Mouse (Mus musculus): ENCODE measurements around the gene Plcb1.
A peak's percentile ranks its signal among the peaks of the same experiment; 100 is the strongest.

The Plcb1 gene

GRCm38 (mm10) chr2:135219406-135219805 is 433.5 kb downstream of the Plcb1 start:
- DNase-seq, result no peak

- DNase-seq, result no peak
Measured at GRCm38 (mm10) chr2:135225604-135226025, 439.7 kb downstream of the Plcb1 start.

DNA sequence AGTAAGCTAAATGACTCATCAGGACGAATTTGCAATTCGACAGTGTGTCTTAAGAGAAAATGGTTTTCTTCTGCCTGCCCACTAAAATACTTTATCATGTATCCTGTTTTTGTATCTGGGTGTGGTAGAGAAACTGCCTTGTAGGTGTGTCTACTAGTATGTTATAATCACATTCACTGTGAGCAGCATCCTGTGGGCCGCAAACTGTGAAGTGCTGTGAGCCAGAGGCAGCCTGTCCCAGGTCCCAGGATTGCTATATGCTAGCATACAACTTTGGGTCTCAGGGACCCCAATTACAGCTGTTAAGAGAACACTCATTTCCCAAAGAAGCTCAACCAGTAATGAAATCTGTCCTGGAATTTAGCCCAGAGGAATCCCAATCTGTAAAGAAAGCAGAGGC is 444.4 kb downstream of the Plcb1 start:
- DNase-seq, result no peak

GRCm38 (mm10) chr2:135242662-135243316 is 456.9 kb downstream of the Plcb1 start:
- DNase-seq, result no peak

GRCm38 (mm10) chr2:135243764-135244163 is 457.9 kb downstream of the Plcb1 start:
- DNase-seq, result no peak

GRCm38 (mm10) chr2:135249925-135250324 is 464.1 kb downstream of the Plcb1 start:
- DNase-seq, result no peak

GRCm38 (mm10) chr2:135251821-135252315 is 466.0 kb downstream of the Plcb1 start:
- peak; percentile 29 for DNase-seq

GRCm38 (mm10) chr2:135259136-135259535 is 473.3 kb downstream of the Plcb1 start:
- no peak for DNase-seq

- no peak for DNase-seq
Measured at GRCm38 (mm10) chr2:135263943-135264342, 478.1 kb downstream of the Plcb1 start.

GRCm38 (mm10) chr2:135274949-135275348 is 489.1 kb downstream of the Plcb1 start:
- no peak for DNase-seq

GRCm38 (mm10) chr2:135278506-135278905 is 492.6 kb downstream of the Plcb1 start:
- DNase-seq, result peak; percentile 45

DNA sequence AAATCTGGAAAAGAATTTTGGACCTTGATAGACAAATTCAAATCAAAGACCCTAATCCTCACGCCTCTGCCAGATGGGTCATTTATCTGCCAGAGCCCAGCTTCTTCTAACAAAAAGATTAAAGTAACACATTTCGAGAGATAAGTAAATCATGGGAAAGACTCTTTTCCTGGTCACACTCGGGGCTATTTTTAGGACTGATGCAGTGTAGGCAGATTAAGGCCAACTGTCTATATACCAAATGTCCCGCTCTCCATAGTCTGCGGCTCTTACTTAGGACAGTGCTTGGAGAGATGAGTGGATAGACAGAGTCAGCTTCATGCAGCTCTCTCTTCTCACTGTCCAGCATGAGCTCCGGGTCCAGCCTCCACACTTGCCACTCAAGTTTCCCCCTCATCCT is 493.2 kb downstream of the Plcb1 start:
- DNase-seq, result no peak

GRCm38 (mm10) chr2:135283783-135284182 is 497.9 kb downstream of the Plcb1 start:
- DNase-seq, result no peak

- DNase-seq, result no peak
Measured at GRCm38 (mm10) chr2:135296184-135296769, 510.4 kb downstream of the Plcb1 start.

DNA sequence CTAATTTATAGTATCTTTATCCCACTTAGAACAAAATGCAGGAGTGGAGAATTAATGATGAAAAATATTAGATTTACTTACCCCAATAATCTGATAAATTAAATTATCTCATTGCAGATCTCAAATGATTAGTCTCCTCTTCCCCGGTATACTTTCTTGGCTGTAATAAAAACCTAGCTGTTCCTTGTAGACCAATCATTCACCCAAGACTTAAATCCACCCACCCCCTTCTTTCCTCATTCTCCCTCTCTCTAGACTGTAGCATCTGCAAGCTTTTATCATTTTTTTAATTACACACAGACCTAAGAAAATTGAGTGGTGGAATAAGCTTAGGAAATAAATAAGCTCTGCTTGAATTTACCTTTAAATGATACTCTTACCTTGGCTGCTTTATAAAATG is 514.6 kb downstream of the Plcb1 start:
- no peak for DNase-seq

GRCm38 (mm10) chr2:135302483-135302882 is 516.6 kb downstream of the Plcb1 start:
- no peak for DNase-seq

DNA sequence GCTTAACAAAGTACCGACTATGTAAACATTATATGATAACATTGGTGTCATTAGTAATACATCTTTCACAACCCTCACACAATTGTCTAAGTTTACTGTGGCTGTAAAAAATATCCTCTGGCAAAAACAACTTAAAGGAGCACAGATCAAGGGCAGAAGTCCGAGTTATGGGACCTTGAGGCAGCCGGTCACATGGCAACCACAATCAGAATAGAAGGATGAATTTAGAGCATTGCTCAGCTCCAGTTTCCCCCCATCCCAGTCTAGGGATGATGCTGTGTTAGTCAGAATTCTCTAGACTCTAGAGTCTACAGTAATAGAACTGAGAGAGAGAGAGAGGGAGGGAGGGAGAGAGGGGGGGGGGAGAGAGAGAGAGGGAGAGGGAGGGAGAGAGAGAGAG is 519.3 kb downstream of the Plcb1 start:
- no peak for DNase-seq

DNA sequence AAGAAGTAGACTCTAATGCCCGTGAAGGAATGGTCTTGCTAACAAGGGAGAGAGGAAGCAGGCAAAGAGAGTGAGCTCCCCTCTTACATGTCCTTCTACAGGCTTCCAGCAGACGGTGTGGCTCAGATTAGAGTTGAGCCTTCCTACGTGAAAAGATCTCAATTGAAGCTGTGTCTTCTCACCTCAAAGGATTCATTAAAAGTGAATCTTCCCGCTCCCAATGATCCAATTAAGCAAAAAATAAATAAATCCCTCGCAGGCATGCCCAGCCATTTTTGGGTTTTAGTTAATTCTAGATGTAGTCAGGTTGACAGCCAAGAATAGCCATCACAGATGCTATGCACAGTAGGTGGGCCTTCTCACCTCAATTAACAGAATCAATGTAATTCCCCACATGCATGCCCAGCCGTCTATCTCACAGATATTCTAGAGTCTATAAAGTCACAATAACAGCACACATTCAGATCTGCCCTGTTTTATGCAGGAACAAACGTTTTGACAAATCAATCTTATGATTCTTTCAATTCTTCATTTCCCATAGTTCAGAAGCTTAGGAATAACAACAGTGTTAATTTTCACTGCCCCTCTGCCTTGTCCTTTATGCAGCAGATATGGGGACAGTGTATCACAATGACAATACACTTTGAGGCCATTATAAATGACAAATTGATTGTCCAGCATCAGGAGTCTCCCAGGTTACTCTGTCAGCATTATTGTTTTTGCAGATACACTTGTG is 520.0 kb downstream of the Plcb1 start:
- peak; percentile 90 for DNase-seq

DNA sequence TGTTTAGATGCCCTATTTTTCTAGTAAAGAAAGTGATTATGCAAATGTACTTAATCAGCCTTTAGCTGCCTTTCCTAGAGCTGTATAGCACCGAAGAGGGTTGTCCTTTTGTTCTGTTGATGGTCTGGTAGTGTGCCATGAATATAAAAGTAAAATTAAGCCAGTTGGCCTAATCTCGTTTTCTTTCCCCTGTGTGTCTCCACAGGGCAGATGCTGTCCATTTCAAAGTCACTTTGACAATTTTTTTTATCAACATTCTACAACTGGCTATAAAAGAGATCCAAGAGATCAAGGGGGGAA is 520.6 kb downstream of the Plcb1 start:
- no peak for DNase-seq

GRCm38 (mm10) chr2:135307787-135308186 is 521.9 kb downstream of the Plcb1 start:
- DNase-seq, result no peak

DNA sequence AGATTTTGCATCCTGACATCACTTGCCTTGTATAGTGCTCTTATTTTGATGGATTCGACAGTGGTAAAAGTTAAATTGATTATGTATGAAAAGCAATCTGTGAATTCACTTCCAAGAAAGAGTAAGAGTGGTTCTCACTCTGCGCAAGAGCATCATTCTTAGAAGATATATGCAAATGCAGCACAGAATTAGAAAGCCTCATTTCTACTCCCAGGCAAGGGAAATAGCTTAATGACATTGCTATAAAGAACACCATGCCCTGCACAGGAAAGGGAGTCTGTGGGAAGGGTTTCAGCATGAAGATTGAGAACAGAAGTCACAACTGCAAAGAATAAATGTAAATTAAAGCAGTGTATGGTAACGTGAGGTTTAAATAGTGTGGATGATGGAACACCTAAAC is 530.1 kb downstream of the Plcb1 start:
- no peak for DNase-seq

- DNase-seq, result no peak
Measured at GRCm38 (mm10) chr2:135318136-135318535, 532.3 kb downstream of the Plcb1 start.

- DNase-seq, result no peak
Measured at GRCm38 (mm10) chr2:135323276-135323954, 537.5 kb downstream of the Plcb1 start.

GRCm38 (mm10) chr2:135323955-135324302 is 538.1 kb downstream of the Plcb1 start:
- peak; percentile 83 for DNase-seq

Measured in cerebellum, adult 9-10 months (tissue).